Mouse (Mus musculus) gastrocnemius, postnatal 36 days (tissue): ENCODE results near the gene Adh7. TPM values are rescaled to one million over a fixed set of nuclear protein-coding genes. Genes with fewer than 3 reads are reported as not detected.

Experiments
- DNase-seq, 2 experiments: peaks; one replicate each; pipeline ENCODE4 v3.0.0; 2022
- intact Hi-C: fragments of 180-260 bp; cut with DNase I; formaldehyde crosslinking; loops from one replicate; pipeline ENCODE4 v1.15.1; 2025
- total RNA-seq, 2 experiments: library from RNA; stranded (reverse); gene quantifications; 2 replicates each; pipeline ENCODE4 v1.2.3; 2021

Adh7 gene
- total RNA-seq, 2 experiments from 2014 or later, result 0.27 to 0.46 TPM

DNA sequence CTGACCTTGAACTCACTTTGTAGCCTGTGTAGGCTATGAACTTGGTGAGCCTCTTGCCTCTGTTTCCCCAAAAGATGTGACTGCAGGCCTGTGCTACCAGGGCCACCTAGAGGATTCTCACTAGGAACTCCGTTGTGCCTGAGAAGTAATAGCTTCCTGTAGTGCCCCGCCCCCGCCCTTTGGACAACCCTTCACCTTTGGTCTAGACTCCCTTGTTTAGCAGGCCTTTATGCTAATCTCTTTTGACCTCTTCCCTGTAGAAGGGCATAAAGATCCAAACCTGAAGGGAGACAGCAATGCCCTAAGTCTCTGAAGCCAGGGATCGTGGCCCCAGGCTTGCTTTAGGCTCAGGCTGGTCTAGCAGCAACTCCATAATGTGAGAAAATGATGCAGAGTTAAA lies 5.0 kb downstream of the Adh7 start:
- intact Hi-C loops, result loop anchor here (5.0 kb wide), 2 partner anchors 185 to 200 kb away; no protein-coding TSS in a partner anchor
- no peak for DNase-seq

DNA sequence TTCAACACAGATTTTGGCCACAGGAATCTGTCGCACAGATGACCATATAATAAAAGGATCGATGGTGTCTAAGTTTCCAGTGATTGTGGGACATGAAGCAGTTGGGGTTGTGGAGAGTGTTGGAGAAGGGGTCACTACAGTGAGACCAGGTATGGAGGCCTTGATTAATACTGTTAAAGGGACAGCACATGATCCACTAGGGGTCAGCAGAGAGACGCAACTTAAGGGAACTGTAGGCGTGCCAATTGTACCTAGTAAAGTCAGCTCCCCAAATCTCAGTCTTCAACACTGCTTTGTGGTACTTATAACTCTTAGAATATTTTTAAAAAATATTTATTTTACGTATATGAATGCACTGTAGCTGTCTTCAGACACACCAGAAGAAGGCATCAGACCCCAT lies 5.4 kb downstream of the Adh7 start:
- intact Hi-C loops, result loop anchor here (5.0 kb wide), 2 partner anchors 184 to 199 kb away; no protein-coding TSS in a partner anchor
- DNase-seq, result peak in 1 of 2 experiments; percentile 61

DNA sequence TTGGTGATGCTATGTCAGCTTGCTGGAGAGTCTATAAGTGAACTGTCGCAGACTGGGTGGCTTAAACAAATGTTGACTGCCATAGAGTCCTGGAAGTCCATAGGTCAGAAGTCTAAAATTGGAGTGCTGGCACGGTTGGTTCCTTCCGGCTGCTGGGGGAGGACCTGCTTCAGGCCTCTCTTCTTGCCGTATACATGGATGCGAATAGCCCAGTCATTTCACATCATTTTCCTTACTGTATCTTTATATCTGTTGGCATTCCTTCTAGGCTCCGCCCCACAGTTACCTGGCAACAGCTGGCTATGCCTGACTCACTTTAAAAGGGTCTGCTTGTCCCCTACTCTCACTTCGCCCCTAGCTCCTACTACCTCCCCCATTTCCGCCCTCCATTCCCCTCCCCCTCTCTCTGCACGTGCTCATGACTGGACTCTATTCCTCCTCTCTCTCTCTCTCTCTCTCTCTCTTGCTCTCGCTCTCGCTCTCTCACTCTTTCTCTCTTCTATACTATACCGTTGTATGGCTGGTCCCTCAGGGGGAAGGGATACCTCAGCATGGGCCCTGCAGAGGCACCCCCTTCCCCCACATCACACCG lies 6.9 kb downstream of the Adh7 start:
- no peak for DNase-seq
- intact Hi-C loops, result loop anchor here (5.0 kb wide), 2 partner anchors 183 to 198 kb away; no protein-coding TSS in a partner anchor

- intact Hi-C loops, result no loop called here
- DNase-seq, result no peak
These were observed 7.8 kb downstream of the Adh7 start for GRCm38 (mm10) chr3:138225331-138225730.

DNA sequence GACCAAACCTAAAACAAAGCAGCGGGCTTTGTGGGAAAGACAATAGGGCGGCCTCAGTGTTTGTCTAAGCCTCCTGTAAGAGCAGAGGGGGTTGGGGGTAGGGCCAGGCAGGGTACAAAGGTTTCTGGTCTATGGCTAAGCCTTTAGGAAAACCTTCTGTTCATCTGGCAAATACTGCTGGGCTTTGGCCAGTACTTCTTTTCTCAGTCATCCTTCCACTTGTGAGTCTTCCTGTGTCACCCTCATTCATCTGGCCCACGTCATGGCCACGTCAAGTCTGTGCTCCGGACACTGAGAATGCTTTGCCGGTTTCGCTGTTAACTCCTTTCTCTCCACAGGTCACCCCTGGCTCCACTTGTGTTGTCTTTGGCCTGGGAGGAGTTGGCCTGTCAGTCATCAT lies 8.3 kb downstream of the Adh7 start:
- DNase-seq, result no peak
- intact Hi-C loops, result no loop called here

GRCm38 (mm10) chr3:138226476-138226875 lies 8.9 kb downstream of the Adh7 start:
- no peak for DNase-seq
- intact Hi-C loops, result no loop called here

DNA sequence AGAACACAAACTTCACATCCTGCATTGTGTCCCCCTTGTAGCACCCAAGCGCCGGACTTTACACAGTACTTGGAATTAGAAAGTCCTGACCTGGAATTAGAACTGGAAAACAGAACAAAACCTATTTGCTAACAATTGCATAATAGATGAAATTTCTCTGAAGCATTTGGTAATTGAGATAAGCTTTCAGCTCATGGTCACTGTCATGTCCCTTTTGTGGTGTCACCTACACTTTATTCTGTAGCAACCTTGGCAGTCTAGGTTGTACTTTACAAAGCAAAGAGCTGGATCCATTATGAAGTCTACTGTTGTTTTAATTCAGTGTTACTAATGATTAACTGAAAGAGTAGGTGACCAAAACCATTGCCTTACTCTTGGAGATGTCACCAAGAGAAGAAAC lies 9.5 kb downstream of the Adh7 start:
- intact Hi-C loops, result no loop called here
- no peak for DNase-seq

- DNase-seq, result no peak
- intact Hi-C loops, result no loop called here
These were observed 10.2 kb downstream of the Adh7 start for GRCm38 (mm10) chr3:138227782-138228181.

- DNase-seq, result no peak
- intact Hi-C loops, result no loop called here
These were observed 11.9 kb downstream of the Adh7 start for GRCm38 (mm10) chr3:138229448-138229847.

DNA sequence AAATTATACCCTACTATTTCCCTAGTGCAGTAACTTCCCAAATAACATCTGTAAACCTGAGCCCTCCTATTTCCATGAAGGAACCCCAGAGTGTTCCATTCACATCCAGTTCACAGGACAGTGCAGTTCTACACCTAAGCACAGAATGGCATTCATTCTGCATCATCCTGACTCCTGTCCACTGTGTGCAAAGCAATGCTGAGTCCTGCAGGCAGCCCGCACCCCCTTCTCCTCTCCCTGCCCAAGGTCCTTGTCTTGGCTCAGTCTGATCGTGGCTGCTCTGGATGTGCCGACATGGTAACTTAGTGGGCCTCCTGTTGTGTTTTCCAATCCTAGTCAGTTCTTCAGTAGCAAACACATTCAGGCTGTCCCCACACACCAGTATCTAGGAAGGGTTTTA lies 12.7 kb downstream of the Adh7 start:
- intact Hi-C loops, result no loop called here
- no peak for DNase-seq

- DNase-seq, result no peak
- intact Hi-C loops, result no loop called here
These were observed 14.0 kb downstream of the Adh7 start for GRCm38 (mm10) chr3:138231531-138231930.

DNA sequence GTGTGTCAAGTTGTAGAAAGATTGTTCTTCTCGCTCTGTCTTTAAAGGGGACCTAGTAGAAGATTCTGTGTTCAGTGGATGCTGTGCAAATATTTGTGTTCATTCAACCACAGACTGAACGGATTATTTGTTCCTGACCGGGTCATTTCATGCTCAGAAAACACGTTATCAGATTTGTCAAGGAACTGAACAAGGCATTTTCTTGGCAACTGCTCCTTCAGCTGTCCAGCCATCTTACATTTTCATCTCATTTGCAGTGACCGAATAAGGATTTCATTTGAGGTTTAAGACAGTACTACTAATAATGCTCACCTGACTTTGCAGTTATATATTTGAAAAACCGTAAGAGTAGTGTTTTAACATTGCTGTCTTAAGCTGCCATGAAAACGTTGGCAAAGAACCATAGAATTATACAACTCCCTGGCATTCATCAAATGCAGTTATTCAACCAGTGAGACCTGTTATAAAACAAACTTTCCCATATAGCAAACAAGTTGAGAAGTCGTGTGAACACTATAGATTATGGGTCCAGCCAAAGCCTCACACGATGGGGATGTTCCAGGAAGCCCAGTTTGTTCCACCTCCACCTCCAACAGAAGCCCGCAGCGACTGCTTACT lies 19.1 kb downstream of the Adh7 start:
- no peak for DNase-seq
- intact Hi-C loops, result no loop called here

- DNase-seq, result no peak
- intact Hi-C loops, result no loop called here
These were observed 20.5 kb downstream of the Adh7 start for GRCm38 (mm10) chr3:138238046-138238445.

- DNase-seq, result no peak
- intact Hi-C loops, result no loop called here
These were observed 21.9 kb downstream of the Adh7 start for GRCm38 (mm10) chr3:138239461-138239860.

GRCm38 (mm10) chr3:138240411-138240810 lies 22.9 kb downstream of the Adh7 start:
- no peak for DNase-seq
- intact Hi-C loops, result no loop called here

DNA sequence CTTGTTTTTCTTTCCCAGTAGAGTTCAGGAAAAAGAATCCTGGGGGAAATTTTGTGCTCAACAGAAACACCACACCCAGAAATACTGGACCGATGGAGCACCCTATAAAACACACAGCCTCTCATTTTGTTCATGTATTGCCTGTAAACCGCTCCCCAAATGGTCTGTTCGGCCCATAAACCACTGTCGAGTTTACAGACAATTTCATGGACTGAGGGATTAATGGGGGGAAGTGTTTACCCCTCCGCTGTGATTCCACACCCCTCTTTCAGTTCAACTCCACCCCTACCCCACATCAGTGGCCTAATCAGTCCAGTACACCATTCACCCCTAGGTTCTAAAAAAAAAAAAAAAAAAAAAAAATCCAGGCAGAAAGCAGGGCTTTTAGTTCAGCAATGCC lies 23.4 kb downstream of the Adh7 start:
- intact Hi-C loops, result no loop called here
- no peak for DNase-seq

- intact Hi-C loops, result no loop called here
- DNase-seq, result no peak
These were observed 23.8 kb downstream of the Adh7 start for GRCm38 (mm10) chr3:138241371-138241770.

DNA sequence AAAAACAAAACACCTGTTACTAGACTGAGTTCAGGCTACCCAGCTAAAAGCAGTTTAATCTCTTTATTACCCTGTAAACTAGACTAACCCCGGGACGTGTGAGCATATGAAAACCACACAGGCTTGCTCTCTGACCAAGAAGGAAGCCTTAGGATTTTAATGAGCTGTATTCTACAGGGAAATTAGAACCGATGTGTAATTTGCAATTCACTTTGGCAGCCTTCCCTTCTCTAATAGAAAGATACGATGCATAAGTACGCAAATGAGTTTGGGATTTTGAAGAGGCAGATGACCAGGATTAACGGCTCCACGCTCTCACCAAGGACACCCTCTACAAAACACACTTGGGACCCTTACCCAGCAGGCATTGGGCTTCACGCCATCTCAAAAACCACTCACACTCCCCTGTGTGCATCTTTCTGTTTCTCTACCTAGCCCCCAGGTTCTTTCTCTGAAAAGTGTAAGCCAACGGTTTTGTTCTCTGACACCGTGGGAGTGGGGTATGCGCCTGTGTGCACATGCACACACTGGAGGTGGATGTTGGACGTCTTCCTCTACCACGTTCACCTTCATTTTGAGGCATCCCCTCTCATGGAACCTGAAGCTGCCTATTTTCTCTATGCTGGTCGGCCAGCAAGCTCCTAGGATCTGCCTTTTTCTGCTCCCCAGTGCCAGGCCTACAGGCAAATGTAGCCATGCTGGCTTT lies 24.6 kb downstream of the Adh7 start:
- intact Hi-C loops, result no loop called here
- no peak for DNase-seq

- intact Hi-C loops, result no loop called here
- no peak for DNase-seq
These were observed 25.4 kb downstream of the Adh7 start for GRCm38 (mm10) chr3:138242933-138243332.

DNA sequence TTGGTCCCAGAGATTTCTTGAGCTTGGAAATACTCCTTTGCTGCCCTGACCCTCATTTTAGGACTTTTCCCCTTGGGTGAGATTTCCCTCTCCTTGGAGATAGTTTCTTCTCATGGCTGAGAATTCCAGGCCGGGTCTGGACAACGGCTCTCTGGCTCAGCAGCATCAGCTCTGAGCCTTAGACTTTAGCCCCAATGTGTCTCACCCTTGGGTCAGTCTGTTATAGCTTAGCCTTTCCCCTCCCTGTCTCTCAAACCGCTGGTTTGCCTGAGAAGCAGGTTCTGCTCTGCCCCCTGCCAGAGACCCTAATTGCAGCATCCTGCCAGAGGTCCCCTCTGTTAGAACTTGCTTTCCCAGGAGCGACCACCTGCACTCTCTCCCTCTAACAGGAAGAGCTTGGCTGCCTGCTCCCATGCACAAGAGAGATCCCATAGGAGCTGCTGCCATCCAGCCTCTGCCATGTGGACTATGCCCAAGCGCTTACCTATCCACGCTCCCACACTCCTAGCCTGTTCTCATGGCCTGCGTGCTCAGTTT lies 26.8 kb downstream of the Adh7 start:
- DNase-seq, result no peak
- intact Hi-C loops, result no loop called here

GRCm38 (mm10) chr3:138246511-138247020 lies 29.0 kb downstream of the Adh7 start:
- intact Hi-C loops, result no loop called here
- DNase-seq, result no peak
